Mouse (Mus musculus) lung, adult 2 months (tissue): ENCODE measurements at regions not wholly inside any gene's neighbourhood (a gene's known extent, or its start where the extent isn't known, plus 50 kb on each side); places are given as distances from the start of the nearest gene placed in this dataset.

Experiments used
- CTCF ChIP-seq: fragments of 200-500 bp; IDR thresholded peaks from 2 replicates; pipeline ENCODE4 v1.5.1; 2011; ENCODE audit warnings: mild to moderate bottlenecking, low read length, control low read depth; ENCODE audit not compliant: insufficient read depth
- POLR2A ChIP-seq: fragments of 200-500 bp; IDR thresholded peaks from 2 replicates; pipeline ENCODE4 v1.6.1; 2011; ENCODE audit warnings: low read depth, mild to moderate bottlenecking, control low read depth, low read length, borderline replicate concordance; ENCODE audit errors: extremely low read depth

- TF ChIP-seq POLR2A (no peak), CTCF (no peak)
Measured at GRCm38 (mm10) chr4:30789976-30790657, 1173.8 kb upstream of the Map3k7 start.
